Mouse (Mus musculus) CH12.LX (cell line): ENCODE results near the gene Rab8b. TPM values are rescaled to one million over a fixed set of nuclear protein-coding genes. Genes with fewer than 3 reads are reported as not detected.
A peak's percentile ranks its signal among the peaks of the same experiment; 100 is the strongest.

Experiments
- DNase-seq: peaks from one replicate; pipeline ENCODE4 v3.0.0-alpha.2; 2013; ENCODE audit errors: extremely low read depth
- H3K27ac ChIP-seq: 2 replicates; pipeline ENCODE4 v1.5.1; 2012; ENCODE audit warnings: low read depth, mild to moderate bottlenecking, control low read depth, moderate library complexity; ENCODE audit not compliant: insufficient read depth
- H3K27me3 ChIP-seq: replicated peaks from 2 replicates; pipeline ENCODE3; 2012; ENCODE audit warnings: inconsistent platforms
- H3K36me3 ChIP-seq, 2 experiments: replicated peaks in 1 of 2; 2 replicates each; pipeline versions ENCODE3 to v1.6.1; 2012; ENCODE audit warnings: inconsistent platforms in 1 of 2, low read length in 1 of 2, mild to moderate bottlenecking in 1 of 2, mixed read lengths in 1 of 2, moderate library complexity in 1 of 2; ENCODE audit not compliant: control insufficient read depth in 1 of 2, insufficient read depth in 1 of 2
- H3K4me1 ChIP-seq, 2 experiments: 2 replicates each; pipeline ENCODE4 v1.6.1; 2012; ENCODE audit warnings: inconsistent platforms in 1 of 2, moderate library complexity in 1 of 2; ENCODE audit not compliant: insufficient read depth in 2 of 2, control insufficient read depth in 1 of 2
- H3K4me2 ChIP-seq: 2 replicates; pipeline ENCODE4 v1.6.1; 2012; ENCODE audit warnings: low read depth, mild to moderate bottlenecking, control low read depth; ENCODE audit not compliant: poor library complexity, insufficient read depth, severe bottlenecking
- H3K4me3 ChIP-seq, 3 experiments: fragments of 150-350 bp in 1 of 3; sonication (generic) in 1 of 3; replicated peaks in 1 of 3; 2 replicates each; pipeline versions ENCODE3 to v1.5.1; 2011 to 2012; ENCODE audit warnings: low read depth in 2 of 3, low read length in 2 of 3, mild to moderate bottlenecking in 2 of 3, moderate library complexity in 2 of 3, control low read depth in 1 of 3, improper control_type of control experiment in 1 of 3, inconsistent platforms in 1 of 3, mixed read lengths in 1 of 3; ENCODE audit not compliant: poor library complexity in 1 of 3
- H3K79me2 ChIP-seq: replicated peaks from 2 replicates; pipeline ENCODE4 v1.6.1; 2012; ENCODE audit warnings: mild to moderate bottlenecking, moderate library complexity; ENCODE audit not compliant: control insufficient read depth, poor library complexity, insufficient read depth, severe bottlenecking; ENCODE audit errors: extremely low read depth
- H3K9ac ChIP-seq: 2 replicates; pipeline ENCODE4 v1.6.1; 2012; ENCODE audit warnings: low read depth, mild to moderate bottlenecking, control low read depth, moderate library complexity; ENCODE audit not compliant: insufficient read depth
- H3K9me3 ChIP-seq: replicated peaks from 2 replicates; pipeline ENCODE3; 2012; ENCODE audit warnings: low read length, inconsistent platforms, mixed read lengths
- CTCF ChIP-seq, 2 experiments: IDR thresholded peaks in 1 of 2; conservative IDR thresholded peaks in 1 of 2; 2 replicates each; pipeline ENCODE4 v1.5.1; 2011 to 2012; ENCODE audit warnings: low read depth in 2 of 2, low read length in 2 of 2, improper control_type of control experiment in 1 of 2, inconsistent platforms in 1 of 2, mild to moderate bottlenecking in 1 of 2, moderate library complexity in 1 of 2
- EP300 ChIP-seq: IDR thresholded peaks from 2 replicates; pipeline ENCODE4 v1.6.1; 2011; ENCODE audit warnings: low read length, improper control_type of control experiment
- ETS1 ChIP-seq: conservative IDR thresholded peaks from 2 replicates; pipeline ENCODE4 v1.6.1; 2012; ENCODE audit warnings: low read depth, mild to moderate bottlenecking, inconsistent platforms, low read length, improper control_type of control experiment, moderate library complexity
- HCFC1 ChIP-seq: IDR thresholded peaks from 2 replicates; pipeline ENCODE4 v1.6.1; 2012; ENCODE audit warnings: low read depth, mild to moderate bottlenecking, inconsistent platforms, low read length, improper control_type of control experiment
- IRF4 ChIP-seq: IDR thresholded peaks from 2 replicates; pipeline ENCODE4 v1.6.1; 2014; ENCODE audit warnings: low read depth, mild to moderate bottlenecking, inconsistent platforms, low read length, improper control_type of control experiment
- JUN ChIP-seq: IDR thresholded peaks from 2 replicates; pipeline ENCODE4 v1.6.1; 2011; ENCODE audit warnings: low read depth, mild to moderate bottlenecking, low read length, improper control_type of control experiment, moderate library complexity; ENCODE audit not compliant: insufficient read depth
- JUND ChIP-seq: conservative IDR thresholded peaks from 2 replicates; pipeline ENCODE4 v1.6.1; 2011; ENCODE audit warnings: low read depth, low read length, improper control_type of control experiment
- MAFK ChIP-seq: IDR thresholded peaks from 2 replicates; pipeline ENCODE4 v1.6.1; 2011; ENCODE audit warnings: low read length, improper control_type of control experiment; ENCODE audit not compliant: insufficient replicate concordance
- MAX ChIP-seq: IDR thresholded peaks from 2 replicates; pipeline ENCODE4 v1.6.1; 2011; ENCODE audit warnings: low read length, improper control_type of control experiment
- MXI1 ChIP-seq: IDR thresholded peaks from 2 replicates; pipeline ENCODE4 v1.6.1; 2011; ENCODE audit warnings: mild to moderate bottlenecking, low read depth, low read length, improper control_type of control experiment
- MYC ChIP-seq: IDR thresholded peaks from 2 replicates; pipeline ENCODE4 v1.6.1; 2011; ENCODE audit warnings: low read depth, mild to moderate bottlenecking, improper control_type of control experiment, low read length
- NELFE ChIP-seq: IDR thresholded peaks from 2 replicates; pipeline ENCODE4 v1.6.1; 2011; ENCODE audit warnings: low read depth, low read length, improper control_type of control experiment
- POLR2A ChIP-seq: IDR thresholded peaks from 2 replicates; pipeline ENCODE4 v1.6.1; 2011; ENCODE audit warnings: low read depth, mild to moderate bottlenecking, improper control_type of control experiment, low read length
- RAD21 ChIP-seq: IDR thresholded peaks from 2 replicates; pipeline ENCODE4 v1.6.1; 2011; ENCODE audit warnings: low read depth, mild to moderate bottlenecking, low read length, improper control_type of control experiment, moderate library complexity
- SIN3A ChIP-seq: IDR thresholded peaks from 2 replicates; pipeline ENCODE4 v1.6.1; 2012; ENCODE audit warnings: low read length, improper control_type of control experiment, inconsistent platforms
- SMC3 ChIP-seq: IDR thresholded peaks from 2 replicates; pipeline ENCODE4 v1.6.1; 2011; ENCODE audit warnings: low read depth, low read length, improper control_type of control experiment
- TBP ChIP-seq: conservative IDR thresholded peaks from 2 replicates; pipeline ENCODE4 v1.6.1; 2011; ENCODE audit warnings: low read depth, low read length, improper control_type of control experiment
- USF1 ChIP-seq: IDR thresholded peaks from 2 replicates; pipeline ENCODE4 v1.6.1; 2014; ENCODE audit warnings: low read depth, mild to moderate bottlenecking, inconsistent platforms, low read length, improper control_type of control experiment
- USF2 ChIP-seq: conservative IDR thresholded peaks from 2 replicates; pipeline ENCODE4 v1.6.1; 2011; ENCODE audit warnings: low read depth, low read length, improper control_type of control experiment
- ZKSCAN1 ChIP-seq: IDR thresholded peaks from 2 replicates; pipeline ENCODE4 v1.6.1; 2012; ENCODE audit warnings: low read depth, inconsistent platforms, low read length, improper control_type of control experiment, borderline replicate concordance
- ZMIZ1 ChIP-seq: IDR thresholded peaks from 2 replicates; pipeline ENCODE4 v1.6.1; 2012; ENCODE audit warnings: low read depth, mild to moderate bottlenecking, inconsistent platforms, low read length, improper control_type of control experiment
- ZNF384 ChIP-seq: IDR thresholded peaks from 2 replicates; pipeline ENCODE4 v1.6.1; 2012; ENCODE audit warnings: low read depth, low read length, improper control_type of control experiment, inconsistent platforms
- dilution Hi-C: fragments of 300-500 bp; cut with MboI; formaldehyde crosslinking; loops from 2 replicates; pipeline ENCODE4 v1.14.3; 2020; ENCODE audit warnings: low sequenced_read_pairs; ENCODE audit not compliant: extremely low pct_unique_long_range_greater_than_20kb, extremely low pct_ligation_motif_present
- in situ Hi-C: fragments of 300-500 bp; cut with MboI; formaldehyde crosslinking; loops from 3 replicates; pipeline ENCODE4 v1.14.3; 2019; ENCODE audit warnings: low sequenced_read_pairs, low pct_ligation_motif_present, low pct_unique_long_range_greater_than_20kb, mixed read lengths
- polyA plus RNA-seq: library from polyadenylated mRNA; unstranded; fragments of >175 nt; gene quantifications from 2 replicates; pipeline ENCODE4 v1.2.1, GENCODE M21; 2012; ENCODE audit warnings: low read depth; ENCODE audit not compliant: insufficient read length
- total RNA-seq, 2 experiments: library from RNA; depleted of rRNA; stranded (reverse); fragments of 300-350 nt in 1 of 2; fragments of >200 nt in 1 of 2; gene quantifications; 2 replicates each; pipeline ENCODE4 v1.2.3; 2012 to 2014

Rab8b gene
- total and polyA plus RNA-seq, 3 experiments, result 12.2 to 28.0 (median 26.1) TPM

- H3K4me2 ChIP-seq, result no peak overlapping the region
- H3K4me3 ChIP-seq, result no peak overlapping the region
- H3K9me3 ChIP-seq, result peaks cover 5% of the 10 kb centered on the region
- TF ChIP-seq RAD21 (no peak), USF1 (no peak), ZKSCAN1 (no peak), TBP (no peak), JUN (no peak), MXI1 (no peak), MAFK (no peak), ZNF384 (no peak), MAX (no peak), SMC3 (no peak), EP300 (no peak), MYC (no peak), IRF4 (no peak), ZMIZ1 (no peak), POLR2A (no peak), JUND (no peak), CTCF (conservative IDR thresholded peaks at IDR 0.05 in 1 of 2, IDR thresholded peaks at IDR 0.05 in 1 of 2; ENCODE audit: low read depth in 2 of 2, low read length in 2 of 2) (no peak), ETS1 (no peak), USF2 (no peak), SIN3A (no peak)
- TF ChIP-seq, all 38 proteins: peak for 0
- no peak overlapping the region for H3K9ac ChIP-seq
- H3K27ac ChIP-seq, result no peak overlapping the region
- no peaks in the 10 kb centered on the region for H3K27me3 ChIP-seq
- dilution Hi-C loops (no loop called here), in situ Hi-C loops (no loop called here)
- H3K79me2 ChIP-seq, result peaks cover 21% of the 10 kb centered on the region
- H3K4me1 ChIP-seq, result peaks cover 0 to 56% of the 10 kb centered on the region in 2 experiments; a peak in 2 of 4 replicates
- peaks cover 0 to 25% of the 10 kb centered on the region in 2 experiments for H3K36me3 ChIP-seq
- DNase-seq, result no peak
These were observed 33.1 kb downstream of the Rab8b start for GRCm38 (mm10) chr9:66886366-66886765.

GRCm38 (mm10) chr9:66884609-66885008 lies 34.9 kb downstream of the Rab8b start:
- in situ Hi-C loops, result no loop called here
- H3K36me3 ChIP-seq, result peaks cover 0 to 27% of the 10 kb centered on the region in 2 experiments
- DNase-seq, result no peak
- H3K9ac ChIP-seq, result no peak overlapping the region
- no peak overlapping the region for H3K27ac ChIP-seq
- dilution Hi-C loops, result no loop called here
- peaks cover 12% of the 10 kb centered on the region for H3K79me2 ChIP-seq
- H3K9me3 ChIP-seq, result no peaks in the 10 kb centered on the region
- no peak overlapping the region for H3K4me3 ChIP-seq
- no peak for TF ChIP-seq JUN
- no peak for TF ChIP-seq USF1
- 0 out of 4 replicates have a peak, but pooled peaks of 1 of the 2 experiments have one; percentile 11 for TF ChIP-seq CTCF (conservative IDR thresholded peaks at IDR 0.05 in 1 of 2, IDR thresholded peaks at IDR 0.05 in 1 of 2; ENCODE audit: low read depth in 2 of 2, low read length in 2 of 2)
- no peak for TF ChIP-seq TBP
- no peak for TF ChIP-seq NELFE
- TF ChIP-seq SIN3A, result no peak
- TF ChIP-seq HCFC1, result no peak
- no peak for TF ChIP-seq ZKSCAN1
- no peak for TF ChIP-seq USF2
- H3K4me2 ChIP-seq, result no peak overlapping the region
- peaks cover 0 to 50% of the 10 kb centered on the region in 2 experiments; a peak in 2 of 4 replicates for H3K4me1 ChIP-seq
- H3K27me3 ChIP-seq, result no peaks in the 10 kb centered on the region
